ENCODE assay signal across 18 mouse cellular contexts in genomic region chr13:47170811-47171555, GRCm38 (mm10). TPM values are rescaled to one million over a fixed set of nuclear protein-coding genes. Genes with fewer than 3 reads are reported as not detected.
DNase-seq lines count a peak whose midpoint lies in the region; ATAC-seq lines count a peak whose summit lies in the region.
"Had no signal": no experiment of that assay in that cellular context is flagged by ENCODE, and none has a peak within 500 bp of the region (broad histone marks: within the 10 kb centered on the region; RNA-seq: fewer than 3 reads in every experiment).

No protein-coding gene starts in this region.

- H3K36me3 ChIP-seq in liver, embryonic 13.5 days = no peaks in the 10 kb centered on the region
- H3K36me3 ChIP-seq: hindbrain, embryonic 15.5 days; midbrain, embryonic 12.5 days had no signal

- H3K27ac ChIP-seq in liver, embryonic 13.5 days = peak overlapping the region; percentile 75
- H3K27ac ChIP-seq: heart, adult 2 months; hindbrain, embryonic 15.5 days; midbrain, embryonic 12.5 days had no signal

- DNase-seq in adrenal gland, adult (ENCODE audit: inconsistent age in 2 of 2, low spot score in 1 of 2) = peak; percentile 17 to 67
- DNase-seq in adrenal gland, adult 18-20 months (ENCODE audit: low spot score in 2 of 2) = no peak
- peak; percentile 46 for DNase-seq in NIH3T3 (ENCODE audit: low read depth)
- no peak for DNase-seq in liver, embryonic 13.5 days
- DNase-seq in urinary bladder, adult 2 months (ENCODE audit: low spot score) = peak; percentile 55
- no peak for DNase-seq in cerebellum, postnatal 10 days
- no peak for DNase-seq in T-cell, adult 2 months (ENCODE audit: low spot score)
- DNase-seq: cerebellum, adult 9-11 months; heart, adult 2 months; heart, postnatal 10 days; kidney, adult 18-20 months; kidney, postnatal 36 days; left cerebral cortex, postnatal 4 days; lung, postnatal 10 days; thymus, postnatal 36 days had no signal

- no peaks in the 10 kb centered on the region for H3K9me3 ChIP-seq in liver, embryonic 13.5 days (replicated peaks)
- H3K9me3 ChIP-seq: hindbrain, embryonic 15.5 days; midbrain, embryonic 12.5 days had no signal

- peaks cover 10% of the 10 kb centered on the region; the same call in 1 of the 2 replicates for H3K4me1 ChIP-seq in liver, embryonic 13.5 days (replicated peaks)
- H3K4me1 ChIP-seq: hindbrain, embryonic 15.5 days; midbrain, embryonic 12.5 days had no signal

- no peak overlapping the region for H3K9ac ChIP-seq in liver, embryonic 13.5 days
- H3K9ac ChIP-seq: hindbrain, embryonic 15.5 days; midbrain, embryonic 12.5 days had no signal

- peak; percentile 78 for ATAC-seq in liver, embryonic 13.5 days (ENCODE audit: low read depth)
- no peak for ATAC-seq in megakaryocyte-erythroid progenitor cell, adult 5-6 weeks (replicated peaks; ENCODE audit: low FRiP score, low TSS enrichment, poor library complexity, severe bottlenecking)

- 53% methylated on average over 13 of the region's 13 CpGs for WGBS in liver, embryonic 13.5 days (ENCODE audit: insufficient replicate concordance)

- no peak overlapping the region for H3K4me2 ChIP-seq in liver, embryonic 13.5 days
- H3K4me2 ChIP-seq: hindbrain, embryonic 15.5 days; midbrain, embryonic 12.5 days had no signal

- no peaks in the 10 kb centered on the region for H3K27me3 ChIP-seq in liver, embryonic 13.5 days
- H3K27me3 ChIP-seq: hindbrain, embryonic 15.5 days; midbrain, embryonic 12.5 days had no signal

- H3K4me3 ChIP-seq in liver, embryonic 13.5 days (replicated peaks) = no peak overlapping the region
- H3K4me3 ChIP-seq: heart, adult 2 months; hindbrain, embryonic 15.5 days; midbrain, embryonic 12.5 days had no signal

RNA-seq across cellular contexts. Expression of gene Rnf144b, which starts 48.5 kb away (rescaled TPM):
- total RNA-seq in adrenal gland, adult 18-20 months (2021) = 1 to 10 TPM; 4.4 to 5.0 TPM
- 0.93 and 0.98 TPM in 2 replicates for polyA plus RNA-seq in liver, embryonic 13.5 days (2015; fragmentation: Nextera tagmentation; extraction: Ambion mirVana)
- 48.5 and 56.6 TPM in 2 replicates for polyA plus RNA-seq in urinary bladder, adult 2 months (2012; rRNA removed)
- total RNA-seq in megakaryocyte-erythroid progenitor cell, adult 5-6 weeks (2014; fragmentation: Nextera tagmentation) = 0.46 and 0.54 TPM in 2 replicates
- total RNA-seq in megakaryocyte-erythroid progenitor cell, adult 5-6 weeks (2017) = 0.89 and 1.3 TPM in 2 replicates

Comparison
In these comparisons a context has a peak if more than half of its experiments do, and no peak if none do; other contexts are left out.
1. DNase-seq: peak in adrenal gland, adult (2 of 2), NIH3T3 (single experiment) and urinary bladder, adult 2 months (single experiment); none in adrenal gland, adult 18-20 months (0 of 2), liver, embryonic 13.5 days (single experiment), cerebellum, postnatal 10 days (0 of 2) and T-cell, adult 2 months (single experiment).